Mouse (Mus musculus) CD4-positive, CD25-positive, alpha-beta regulatory T cell, adult 4 months (primary cell): ENCODE results near the gene Olfr196. TPM values are rescaled to one million over a fixed set of nuclear protein-coding genes. Genes with fewer than 3 reads are reported as not detected.
"Not testable (repeated sequence)": the region's sequence is repeated elsewhere in the genome, so short reads cannot be mapped to it uniquely, and the experiment has no call there.

Source experiments
- ATAC-seq: one replicate; pipeline ENCODE4 v1.8.0; 2017
- polyA plus RNA-seq, 2 experiments: library from polyadenylated mRNA; unstranded; fragments of 100-300 nt; shearing (Covaris generic); gene quantifications; one replicate each; pipeline ENCODE4 v1.2.1; 2017

Gene Olfr196
- not detected for polyA plus RNA-seq

GRCm38 (mm10) chr16:59170354-59170753 lies at the start of gene Olfr196:
Gene Olfr196 (minus strand): TSS chr16:59170454.
- ATAC-seq: no peak

- ATAC-seq: not testable (repeated sequence)
Measured at GRCm38 (mm10) chr16:59219667-59220066, 49.4 kb upstream of the Olfr196 start, which contains the start of gene Olfr199. Gene Olfr199 (minus strand): TSS chr16:59219767.

- ATAC-seq: not testable (repeated sequence)
Measured at GRCm38 (mm10) chr16:59217861-59218260, 47.6 kb upstream of the Olfr196 start.

- not testable (repeated sequence) for ATAC-seq
Measured at GRCm38 (mm10) chr16:59203433-59203832, 33.2 kb upstream of the Olfr196 start, which contains the start of gene Olfr198. Gene Olfr198 (minus strand): TSS chr16:59203533.

GRCm38 (mm10) chr16:59151996-59152395 lies 18.3 kb downstream of the Olfr196 start:
- ATAC-seq: no peak

GRCm38 (mm10) chr16:59146746-59147145 lies 23.5 kb downstream of the Olfr196 start, which contains the start of gene Olfr195:
Gene Olfr195 (plus strand): TSS chr16:59147046.
- ATAC-seq: no peak

- no peak for ATAC-seq
Measured at GRCm38 (mm10) chr16:59141105-59141504, 29.1 kb downstream of the Olfr196 start.

- no peak for ATAC-seq
Measured at GRCm38 (mm10) chr16:59130740-59131139, 39.5 kb downstream of the Olfr196 start.

- no peak for ATAC-seq
Measured at GRCm38 (mm10) chr16:59120969-59121368, 49.3 kb downstream of the Olfr196 start, which contains the start of gene Olfr194. Gene Olfr194 (minus strand): TSS chr16:59121069.

Other genes starting within 250 kb of the Olfr196 start
- under 1 TPM in 1 of 2 experiments, not detected in 1; 0.23 TPM for gene Olfr181, start 241.7 kb downstream of the Olfr196 start, polyA plus RNA-seq
- not detected for gene Olfr180, start 241.1 kb downstream of the Olfr196 start, polyA plus RNA-seq
- not detected for gene Olfr183, start 175.1 kb downstream of the Olfr196 start, polyA plus RNA-seq
- not detected for gene Olfr186, start 140.2 kb downstream of the Olfr196 start, polyA plus RNA-seq
- not detected for gene Olfr187, start 130.7 kb downstream of the Olfr196 start, polyA plus RNA-seq
- under 1 TPM in 1 of 2 experiments, not detected in 1; 0.04 TPM for gene Olfr190, start 92.4 kb downstream of the Olfr196 start, polyA plus RNA-seq
- gene Olfr191, start 80.6 kb downstream of the Olfr196 start, polyA plus RNA-seq: not detected
- not detected for gene Olfr193, start 58.6 kb downstream of the Olfr196 start, polyA plus RNA-seq
- not detected for gene Olfr194, start 49.4 kb downstream of the Olfr196 start, polyA plus RNA-seq
- gene Olfr195, start 23.4 kb downstream of the Olfr196 start, polyA plus RNA-seq: not detected
- gene Olfr198, start 33.1 kb upstream of the Olfr196 start, polyA plus RNA-seq: not detected
- not detected for gene Olfr199, start 49.3 kb upstream of the Olfr196 start, polyA plus RNA-seq
- gene Olfr201, start 102.2 kb upstream of the Olfr196 start, polyA plus RNA-seq: not detected
- not detected for gene Olfr202, start 116.3 kb upstream of the Olfr196 start, polyA plus RNA-seq
- gene Olfr203, start 128.4 kb upstream of the Olfr196 start, polyA plus RNA-seq: not detected
- not detected for gene Olfr204, start 147.8 kb upstream of the Olfr196 start, polyA plus RNA-seq
- gene Olfr205, start 160.7 kb upstream of the Olfr196 start, polyA plus RNA-seq: not detected
- gene Olfr206, start 178.8 kb upstream of the Olfr196 start, polyA plus RNA-seq: not detected
- not detected for gene Olfr209, start 193.5 kb upstream of the Olfr196 start, polyA plus RNA-seq
- gene Gabrr3, start 236.9 kb upstream of the Olfr196 start, polyA plus RNA-seq: not detected